Mouse (Mus musculus) naive thymus-derived CD4-positive, alpha-beta T cell, adult 2 months (primary cell): ENCODE results near the gene Senp1.

ENCODE experiments used
- DNase-seq: peaks from one replicate; pipeline ENCODE4 v3.0.0-alpha.2; 2011; ENCODE audit warnings: low read depth

The Senp1 gene

DNA sequence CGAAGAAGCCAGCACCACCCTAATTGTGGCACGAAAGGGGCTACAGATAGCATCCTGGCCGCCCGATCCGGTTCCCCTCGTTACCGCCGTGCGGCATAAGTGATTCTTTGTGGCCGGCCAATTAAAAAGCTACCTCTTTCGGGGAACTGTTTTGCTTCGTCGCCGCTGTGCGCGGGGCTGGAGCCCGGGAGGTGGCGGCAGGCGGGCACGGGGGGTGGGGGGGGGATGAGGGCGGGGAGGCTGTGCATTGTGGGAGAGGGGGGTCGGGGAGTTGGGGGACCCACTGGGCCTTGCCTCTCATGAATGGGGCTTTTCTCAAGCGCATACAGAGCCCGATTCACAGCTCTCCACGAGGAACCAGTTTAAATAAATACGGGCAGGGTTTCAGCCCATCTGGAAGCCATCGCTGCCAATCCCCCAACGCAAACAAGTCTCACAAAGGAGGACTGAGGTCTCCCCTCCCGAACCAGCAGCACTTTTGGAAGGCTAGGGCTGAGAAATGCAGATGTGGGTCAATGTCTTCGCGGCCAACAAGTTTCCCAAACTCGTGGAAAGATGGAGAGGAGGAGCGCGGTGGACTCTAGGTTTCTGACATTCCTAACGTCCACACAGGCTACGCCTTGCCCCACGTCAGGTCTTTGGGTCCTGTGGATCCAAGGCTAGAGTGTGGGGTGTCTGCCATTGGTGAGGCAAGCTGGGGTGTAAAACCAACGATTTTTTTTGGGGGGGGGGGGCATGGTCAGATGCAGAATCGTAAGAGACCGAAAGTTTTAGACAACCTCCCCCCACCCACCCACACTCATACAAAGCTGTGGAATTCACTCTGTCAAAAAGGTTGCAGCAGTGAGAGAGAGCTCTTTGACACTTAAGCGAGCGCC is 91.2 kb downstream of the Senp1 start:
- DNase-seq: no peak

DNA sequence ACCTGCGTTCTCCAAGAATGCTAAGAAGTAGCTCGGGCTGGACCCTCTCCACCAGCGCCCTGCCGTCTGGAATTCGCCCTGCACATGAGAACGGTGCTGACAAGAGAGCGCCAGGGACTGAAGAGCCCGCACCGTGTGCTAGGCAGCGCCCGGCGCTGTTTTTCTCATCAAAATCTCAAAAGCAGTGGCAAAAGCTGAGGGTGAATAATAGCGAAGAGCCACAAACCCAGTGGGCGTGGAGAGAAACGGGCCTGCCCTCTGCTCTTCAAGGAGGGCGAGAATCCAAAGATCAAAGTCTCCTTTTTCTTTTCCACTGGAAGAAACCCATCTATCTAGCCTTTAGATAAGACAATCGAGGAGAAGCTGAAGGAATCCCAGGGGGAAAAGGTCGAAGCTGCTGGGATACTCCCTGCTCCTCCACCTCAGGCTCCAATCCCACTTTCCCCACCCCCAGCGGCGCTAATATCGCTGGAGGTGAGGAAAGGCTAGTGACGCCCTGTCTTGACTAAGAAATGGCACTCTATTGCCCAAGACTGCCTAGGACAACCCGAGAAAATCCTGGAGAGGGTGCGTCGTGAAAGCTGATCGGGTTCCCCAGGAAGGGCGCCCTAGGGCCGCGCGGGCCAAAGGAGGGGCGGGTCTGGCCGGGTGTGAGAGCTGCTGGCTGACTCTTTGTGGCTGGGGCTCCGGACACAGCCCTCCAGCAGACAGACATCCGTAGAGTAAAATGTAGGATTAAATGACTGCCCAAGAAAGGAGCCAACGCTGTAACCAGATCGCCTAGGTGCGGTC is 92.0 kb downstream of the Senp1 start:
- DNase-seq: no peak

DNA sequence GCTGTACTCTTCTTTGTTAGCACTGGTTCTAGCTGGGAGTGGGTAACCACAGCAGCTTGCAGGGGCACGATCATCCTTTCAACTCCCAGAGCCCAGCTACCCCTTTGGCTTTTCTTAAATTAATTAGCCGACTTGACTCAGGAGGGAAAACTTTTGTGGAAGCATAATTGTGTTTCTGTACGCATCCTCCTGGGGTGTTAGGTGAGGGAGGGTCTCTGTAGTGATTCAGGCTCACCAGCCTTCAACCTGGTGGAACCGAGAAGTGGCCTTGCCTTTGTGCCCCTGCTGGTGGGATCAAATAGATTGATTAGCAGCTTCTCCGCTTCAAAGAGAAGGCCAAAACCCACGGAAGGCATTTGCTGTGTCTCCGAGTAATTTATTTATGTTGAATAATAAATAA is 93.6 kb downstream of the Senp1 start:
- no peak for DNase-seq

DNA sequence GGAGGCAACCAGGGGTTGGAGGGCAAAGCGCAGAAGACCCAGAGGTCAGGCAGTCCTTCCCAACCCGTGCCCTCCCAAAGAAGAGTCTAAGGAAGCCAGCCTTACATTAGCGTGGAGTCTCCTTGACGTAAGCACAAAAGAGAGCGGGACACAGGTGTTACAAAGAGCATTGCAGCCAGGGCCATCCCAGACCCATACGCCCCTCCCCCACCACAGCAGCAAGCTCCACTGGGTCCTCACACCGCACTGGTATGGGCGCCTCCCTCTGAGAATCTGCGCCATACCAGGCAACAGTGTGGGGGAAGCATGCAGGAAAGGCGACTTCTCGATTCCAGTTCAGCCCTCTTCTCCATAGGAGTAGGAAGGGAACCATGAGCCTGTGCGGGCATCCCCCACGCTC is 94.0 kb downstream of the Senp1 start:
- no peak for DNase-seq

DNA sequence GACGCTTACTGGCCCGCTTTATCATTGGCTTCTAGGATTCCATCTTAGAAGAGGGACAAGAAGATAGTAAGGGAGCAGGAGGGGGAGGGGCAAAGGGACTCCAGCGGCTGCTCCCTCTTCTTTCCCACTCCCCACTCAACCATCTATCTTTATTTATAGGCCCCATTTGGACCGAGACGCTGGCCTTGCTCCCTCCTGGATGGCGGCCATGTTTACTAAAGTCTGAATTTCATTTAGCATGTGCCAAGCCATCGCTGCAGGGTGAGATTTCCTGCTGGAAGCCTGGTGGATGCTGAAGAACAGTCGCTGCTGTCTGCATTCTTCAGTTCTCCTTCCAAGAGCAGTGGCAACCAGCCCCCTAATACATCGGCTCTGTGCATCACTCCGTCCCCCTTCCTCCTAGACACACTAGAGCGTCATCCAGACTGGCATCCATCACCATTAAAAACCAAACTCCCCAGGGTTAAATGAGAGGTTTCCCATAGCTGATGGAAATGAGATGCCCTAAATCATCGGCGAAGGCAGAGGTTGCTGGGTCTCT is 96.8 kb downstream of the Senp1 start:
- no peak for DNase-seq

DNA sequence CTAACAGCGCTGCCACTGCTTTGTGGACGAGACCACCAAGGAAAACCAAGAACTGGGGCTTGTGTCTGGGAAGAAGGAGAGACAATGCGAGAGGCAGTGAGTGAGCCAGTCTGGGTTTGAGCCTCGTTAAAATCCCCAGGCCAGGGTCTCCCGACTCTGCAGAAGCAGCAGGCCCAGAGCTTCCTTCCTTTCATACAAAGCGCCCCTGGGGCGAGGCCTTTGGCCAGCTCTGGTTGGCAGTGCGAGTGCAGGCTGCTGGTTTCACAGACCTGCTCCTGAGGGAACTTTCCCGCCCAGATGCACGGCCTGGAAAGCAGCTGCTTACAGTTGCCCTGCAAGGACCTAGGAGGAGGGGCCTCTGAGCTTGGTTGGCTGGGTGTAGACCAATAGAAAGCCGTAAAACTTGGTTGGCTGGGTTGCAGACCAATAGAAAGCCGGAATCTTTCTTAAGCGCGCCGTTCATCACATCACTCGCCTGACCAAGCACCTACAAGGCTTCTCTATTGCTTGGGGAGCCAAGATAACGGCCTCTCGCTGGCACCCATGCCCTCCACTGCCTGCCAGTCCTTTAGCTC is 100.7 kb downstream of the Senp1 start:
- peak; percentile 71 for DNase-seq

DNA sequence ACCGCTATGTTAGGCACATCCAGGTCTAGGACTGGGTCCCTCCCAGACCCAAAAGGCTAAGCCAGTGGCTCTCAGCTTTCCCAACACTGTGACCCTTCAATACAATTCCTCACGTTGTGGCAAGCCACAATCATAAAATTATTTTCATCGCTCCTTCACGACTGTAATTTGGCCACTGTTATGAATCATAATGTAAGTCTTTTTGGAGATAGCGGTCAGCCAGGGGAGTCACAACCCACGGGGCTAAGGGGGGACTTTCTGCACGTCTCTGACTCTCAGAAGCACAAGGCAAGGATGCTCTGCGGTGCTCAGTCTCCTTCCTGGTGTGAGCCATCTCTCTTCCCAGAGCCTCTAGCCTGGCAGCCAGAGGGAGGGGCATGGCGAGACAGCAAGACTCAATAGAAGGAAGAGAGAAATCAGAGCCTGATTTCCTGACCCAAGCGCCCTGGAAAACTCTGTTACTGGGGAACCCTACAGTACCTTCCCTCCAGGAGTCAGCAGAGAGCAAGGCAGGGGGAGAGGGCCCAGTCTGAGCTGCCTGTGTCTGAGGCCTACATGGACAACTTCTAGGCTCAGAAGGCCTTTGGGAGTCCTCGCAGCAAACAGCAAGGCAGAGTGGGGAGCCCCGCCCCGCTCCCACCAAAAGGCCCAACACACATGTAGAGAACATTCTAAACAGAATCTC is 101.4 kb downstream of the Senp1 start:
- DNase-seq: no peak

DNA sequence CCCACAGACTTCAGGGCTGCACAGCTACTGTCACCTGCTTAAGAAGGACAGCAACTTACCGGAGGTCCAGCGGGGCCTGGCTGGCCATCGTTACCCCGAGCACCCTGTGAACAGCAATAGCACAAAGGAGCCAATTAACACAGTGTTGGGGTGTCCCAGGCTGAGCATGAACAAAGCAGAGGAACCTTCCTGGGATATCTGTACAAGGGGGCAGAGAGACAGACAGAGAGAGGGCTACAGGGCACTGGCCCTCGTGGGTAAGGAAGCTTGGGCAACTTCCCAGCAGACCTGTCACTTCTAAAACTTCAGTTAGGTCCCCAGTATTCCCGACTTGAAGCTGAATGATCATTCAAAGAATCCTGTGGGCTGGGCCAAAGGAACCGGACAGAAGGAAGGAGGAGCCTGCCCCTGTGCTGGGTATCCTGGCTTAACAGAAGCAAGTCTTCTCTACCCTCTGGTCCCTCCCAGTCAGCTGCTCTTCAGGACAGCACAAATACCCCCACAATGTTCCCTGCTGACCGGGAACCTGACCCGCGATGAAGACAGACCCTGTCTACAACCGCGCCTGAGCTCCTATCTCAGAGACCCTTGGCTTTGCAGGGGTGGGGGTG is 102.2 kb downstream of the Senp1 start:
- no peak for DNase-seq

DNA sequence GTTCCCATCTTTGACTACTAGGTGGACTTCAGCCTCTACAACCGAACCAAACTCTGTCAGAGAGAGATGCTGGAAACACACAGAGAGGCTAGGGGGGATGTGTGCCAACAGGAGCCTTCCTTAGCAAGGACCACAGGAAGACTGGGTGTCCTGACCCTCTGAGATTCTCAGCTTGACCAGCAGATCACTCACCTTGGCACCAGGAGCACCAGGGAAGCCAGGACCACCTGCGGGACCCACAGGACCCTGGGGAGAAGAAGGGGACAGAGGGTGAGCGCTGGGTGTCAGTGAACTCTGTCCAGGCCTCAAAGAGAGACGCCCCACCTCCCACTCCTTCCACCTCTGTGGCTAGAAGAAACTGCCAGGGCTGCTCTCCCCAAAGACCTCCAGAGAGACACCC is 102.8 kb downstream of the Senp1 start:
- no peak for DNase-seq

DNA sequence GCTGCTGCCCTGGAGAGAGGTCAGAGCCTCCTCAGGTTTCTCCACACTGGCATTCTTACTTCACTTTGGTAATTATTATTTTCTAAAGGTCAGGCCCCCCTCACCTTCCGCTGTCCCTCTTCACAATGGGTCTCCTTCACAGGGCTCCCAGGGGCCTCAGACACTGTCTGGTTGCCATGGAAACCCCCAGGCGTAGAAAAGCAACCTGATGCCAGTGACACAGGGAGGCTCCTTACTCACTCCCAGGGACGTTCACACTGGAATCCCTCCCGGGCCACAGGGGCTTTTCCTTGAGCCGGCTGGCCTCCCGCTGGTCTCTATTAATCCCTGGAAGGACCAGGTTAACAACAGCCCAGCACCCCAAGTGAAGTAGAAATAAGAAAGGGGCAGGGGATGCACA is 103.4 kb downstream of the Senp1 start:
- no peak for DNase-seq

DNA sequence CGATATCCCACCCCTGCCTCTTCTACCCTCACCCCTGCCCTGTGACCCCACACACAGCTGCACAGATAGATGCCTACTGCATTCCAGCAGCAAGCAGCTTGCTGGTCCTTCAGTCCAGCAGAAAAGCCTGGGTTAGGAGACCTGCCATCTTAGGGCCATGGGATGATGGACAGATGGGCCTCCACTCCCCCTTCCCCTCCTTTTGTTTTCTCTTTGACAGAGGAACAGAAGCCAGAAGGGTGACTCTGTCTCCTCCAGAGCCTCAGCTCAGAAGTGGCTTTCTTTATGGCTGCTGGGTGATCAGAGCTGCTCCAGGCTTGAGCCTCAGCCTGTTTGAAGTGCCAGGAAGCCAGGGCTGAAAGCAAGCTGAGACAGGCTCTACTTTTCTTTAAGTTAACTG is 104.0 kb downstream of the Senp1 start:
- no peak for DNase-seq
